In genomic region chr12:13248691-13249572, GRCm38 (mm10) we compare ENCODE assay signal across 7 mouse cellular contexts. TPM values are rescaled to one million over a fixed set of nuclear protein-coding genes. Genes with fewer than 3 reads are reported as not detected.
DNase-seq lines count a peak whose midpoint lies in the region; ATAC-seq lines count a peak whose summit lies in the region.

Gene Ddx1 (minus strand): TSS chr12:13249213.

- H3K27me3 ChIP-seq in intestine, embryonic 16.5 days (replicated peaks; ENCODE audit: control insufficient read depth, insufficient read depth, low read length) = no peaks in the 10 kb centered on the region
- H3K27me3 ChIP-seq in midbrain, embryonic 11.5 days (ENCODE audit: control insufficient read depth, insufficient read depth, low read length) = no peaks in the 10 kb centered on the region

- no peaks in the 10 kb centered on the region for H3K9me3 ChIP-seq in intestine, embryonic 16.5 days (ENCODE audit: control insufficient read depth, low read length)
- H3K9me3 ChIP-seq in midbrain, embryonic 11.5 days (ENCODE audit: control insufficient read depth, low read length) = no peaks in the 10 kb centered on the region

- H3K27ac ChIP-seq in intestine, embryonic 16.5 days (ENCODE audit: low read length) = peak within 1 kb of the TSS; percentile 87
- H3K27ac ChIP-seq in midbrain, embryonic 11.5 days (ENCODE audit: low read depth, low read length) = peak within 1 kb of the TSS; percentile 71

- intact Hi-C loops in left cerebral cortex, postnatal 36 days (cut with DNase I) = no loop called here

- peaks cover 4% of the 10 kb centered on the region; the same call in 1 of the 2 replicates for H3K4me1 ChIP-seq in intestine, embryonic 16.5 days (ENCODE audit: control insufficient read depth, insufficient read depth, low read length)
- H3K4me1 ChIP-seq in midbrain, embryonic 11.5 days (ENCODE audit: control insufficient read depth, insufficient read depth, low read length) = peaks cover 8% of the 10 kb centered on the region

- H3K9ac ChIP-seq in intestine, embryonic 16.5 days (ENCODE audit: low read depth, low read length) = peak within 1 kb of the TSS; percentile 97
- peak within 1 kb of the TSS; percentile 97 for H3K9ac ChIP-seq in midbrain, embryonic 11.5 days (ENCODE audit: low read length)

- DNase-seq in adrenal gland, adult 2 months = peak; percentile 87
- peak; percentile 65 for DNase-seq in embryo, embryonic 11.5 days (ENCODE audit: low read depth, low spot score)
- DNase-seq in gastrocnemius, postnatal 4 days (ENCODE audit: low spot score in 2 of 2) = peak; percentile 69 to 81
- DNase-seq in left cerebral cortex, postnatal 36 days (ENCODE audit: low spot score in 2 of 2) = peak; percentile 85 to 86
- DNase-seq in midbrain, embryonic 11.5 days (ENCODE audit: low spot score, missing footprints) = peak; percentile 98
- DNase-seq in skeletal muscle tissue, adult 2 months (ENCODE audit: low read depth, low spot score) = peak; percentile 34

- H3K4me3 ChIP-seq in intestine, embryonic 16.5 days (ENCODE audit: low read length) = peak within 1 kb of the TSS; percentile 96
- peak within 1 kb of the TSS; percentile 92 for H3K4me3 ChIP-seq in midbrain, embryonic 11.5 days (ENCODE audit: low read depth, low read length)

- ATAC-seq in intestine, embryonic 16.5 days = peak; percentile 93
- ATAC-seq in midbrain, embryonic 11.5 days (ENCODE audit: low FRiP score) = peak; percentile 94

- 2% methylated on average over 59 of the region's 59 CpGs for WGBS in intestine, embryonic 16.5 days
- WGBS in midbrain, embryonic 11.5 days = 2% methylated on average over 58 of the region's 59 CpGs

- no peaks in the 10 kb centered on the region for H3K36me3 ChIP-seq in intestine, embryonic 16.5 days (ENCODE audit: control insufficient read depth, insufficient read depth, low read length)
- 0 out of 2 replicates have a peak, but pooled peaks cover 6% of the 10 kb centered on the region for H3K36me3 ChIP-seq in midbrain, embryonic 11.5 days (ENCODE audit: control insufficient read depth, insufficient read depth, low read length)

- peak within 1 kb of the TSS; percentile 50 for H3K4me2 ChIP-seq in intestine, embryonic 16.5 days (ENCODE audit: low read depth, low read length)
- peak within 1 kb of the TSS; percentile 51 for H3K4me2 ChIP-seq in midbrain, embryonic 11.5 days

RNA-seq across cellular contexts. Expression of gene Ddx1, which starts in this region (rescaled TPM):
- 100 to 1,000 TPM in 1 of 2 experiments, 10 to 100 TPM in 1; 68.8 to 105 TPM for total RNA-seq in adrenal gland, adult 2 months (2021)
- polyA plus RNA-seq in adrenal gland, adult 2 months (2012; rRNA removed) = 0.83 and 0.91 TPM in 2 replicates
- 100 to 1,000 TPM; 106 to 109 TPM for total RNA-seq in gastrocnemius, postnatal 4 days (2021)
- polyA plus RNA-seq in intestine, embryonic 16.5 days (2015; fragmentation: Nextera tagmentation; extraction: Ambion mirVana) = 111 and 123 TPM in 2 replicates
- total RNA-seq in left cerebral cortex, postnatal 36 days (2021) = 100 to 1,000 TPM; 112 to 127 TPM
- polyA plus RNA-seq in midbrain, embryonic 11.5 days (2014; fragmentation: Nextera tagmentation; extraction: Ambion mirVana) = 197 and 215 TPM in 2 replicates

Comparison
In these comparisons a context has a peak if more than half of its experiments do, and no peak if none do; other contexts are left out.
1. Peak in every context shown above with its lines: DNase-seq, ATAC-seq, H3K4me3 ChIP-seq and H3K27ac ChIP-seq.
2. RNA of gene Ddx1 (polyA plus RNA-seq): 197 to 215 TPM in midbrain, embryonic 11.5 days and 111 to 123 TPM in intestine, embryonic 16.5 days; 0.83 to 0.91 TPM in adrenal gland, adult 2 months; every median in the first group is over 10 times any median in the second.
3. DNase-seq: peak in every context shown above with its lines; median percentile 98 in midbrain, embryonic 11.5 days; 87 in adrenal gland, adult 2 months; 86 in left cerebral cortex, postnatal 36 days; 75 in gastrocnemius, postnatal 4 days; 65 in embryo, embryonic 11.5 days; 34 in skeletal muscle tissue, adult 2 months.